Mouse (Mus musculus): ENCODE measurements around the gene Ankrd17.

The Ankrd17 gene

GRCm38 (mm10) chr5:90366121-90367066 lies at the start of gene Ankrd17:
Ankrd17 (minus strand) TSS chr5:90366577.
- in situ Hi-C loops (cut with MboI, MseI): loop anchor here (5.0 to 10.0 kb wide), 2 partner anchors 139 to 482 kb away; partner anchors contain the start of gene Adamts3

- in situ Hi-C loops (cut with MboI, MseI): no loop called here
These were observed 48.5 kb upstream of the Ankrd17 start for GRCm38 (mm10) chr5:90414925-90415295.

DNA sequence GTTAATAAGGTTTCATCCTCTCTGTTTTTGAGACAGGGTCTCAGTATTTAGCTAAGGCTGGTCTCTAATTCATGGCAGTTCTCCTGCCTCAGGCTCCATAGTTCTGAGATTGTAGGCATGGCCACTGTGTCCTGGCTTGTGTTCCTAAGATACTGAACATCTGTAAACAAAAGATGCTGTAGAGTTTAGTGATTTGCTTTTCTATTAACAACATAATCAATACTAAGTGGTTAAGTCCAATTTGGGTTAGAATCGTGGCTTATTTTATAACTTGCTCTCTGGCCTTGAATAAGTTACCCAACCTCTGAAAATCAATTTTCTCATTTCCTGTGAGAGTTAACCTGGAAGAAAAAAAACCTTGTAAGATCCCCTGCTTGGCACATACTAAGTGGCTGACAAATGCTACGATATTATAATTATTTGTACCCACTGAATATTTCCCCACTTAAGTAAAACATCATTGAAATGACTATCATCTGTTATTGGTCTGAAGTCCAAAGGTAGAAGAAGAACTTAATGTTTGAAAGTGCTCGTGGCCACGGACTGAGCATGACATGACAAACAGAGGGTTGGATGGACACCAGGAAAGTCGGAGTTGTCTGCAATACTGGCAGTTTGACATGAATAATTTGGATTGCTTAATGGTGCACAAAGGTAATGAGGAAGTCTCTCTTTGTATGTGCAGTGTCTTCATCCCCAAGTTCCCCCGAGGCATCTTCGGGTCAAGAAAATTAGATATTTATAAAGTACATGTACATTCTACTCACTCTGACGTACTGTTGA lies 48.0 kb upstream of the Ankrd17 start:
- in situ Hi-C loops (cut with MboI, MseI): no loop called here

- in situ Hi-C loops (cut with MboI, MseI): loop anchor here (5.0 kb wide), 1 partner anchor 92 kb away; no protein-coding TSS in a partner anchor
These were observed 38.8 kb upstream of the Ankrd17 start for GRCm38 (mm10) chr5:90405210-90405609.

DNA sequence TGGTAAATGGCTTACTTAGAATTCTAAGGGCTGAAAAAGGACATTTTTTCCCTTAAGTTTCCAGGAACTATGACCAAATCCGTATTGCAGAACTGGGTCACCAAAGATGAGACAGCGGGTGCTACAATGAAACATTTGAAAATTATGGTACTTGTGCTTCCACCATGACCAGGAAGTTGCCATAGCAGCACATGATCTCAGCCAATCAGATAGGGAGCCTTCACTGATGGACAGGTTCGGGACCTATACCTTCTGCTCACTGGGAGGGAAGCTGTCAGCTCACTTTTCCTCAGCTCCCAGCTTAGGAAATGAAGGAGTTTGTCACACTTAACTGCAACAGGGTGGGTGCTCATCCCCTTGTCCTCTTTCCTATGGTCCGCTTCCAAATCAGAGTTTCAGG lies 30.4 kb upstream of the Ankrd17 start:
- in situ Hi-C loops (cut with MboI, MseI): no loop called here

GRCm38 (mm10) chr5:90394322-90394721 lies 27.9 kb upstream of the Ankrd17 start:
- in situ Hi-C loops (cut with MboI, MseI): no loop called here

DNA sequence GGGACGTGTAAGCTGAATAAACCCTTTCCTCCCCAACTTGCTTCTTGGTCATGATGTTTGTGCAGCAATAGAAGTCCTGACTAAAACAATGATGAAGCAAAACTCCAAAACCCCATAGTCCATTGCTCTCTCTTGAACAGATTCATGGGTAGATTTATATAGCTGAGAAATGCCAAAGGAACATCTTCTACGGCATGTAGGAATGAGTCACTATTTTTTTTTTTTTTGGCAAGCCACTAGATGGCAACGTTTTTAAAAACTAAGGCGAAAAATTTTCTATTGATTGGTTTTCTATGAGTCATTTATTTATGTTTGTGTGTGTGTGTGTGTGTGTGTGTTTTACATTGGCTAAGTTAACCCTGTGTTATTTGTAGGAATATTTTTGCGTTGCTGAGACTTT lies 27.4 kb upstream of the Ankrd17 start:
- in situ Hi-C loops (cut with MboI, MseI): no loop called here

- in situ Hi-C loops (cut with MboI, MseI): loop anchor here (10.0 kb wide), 1 partner anchor 122 kb away; no protein-coding TSS in a partner anchor
These were observed 16.7 kb upstream of the Ankrd17 start for GRCm38 (mm10) chr5:90383080-90383479.

DNA sequence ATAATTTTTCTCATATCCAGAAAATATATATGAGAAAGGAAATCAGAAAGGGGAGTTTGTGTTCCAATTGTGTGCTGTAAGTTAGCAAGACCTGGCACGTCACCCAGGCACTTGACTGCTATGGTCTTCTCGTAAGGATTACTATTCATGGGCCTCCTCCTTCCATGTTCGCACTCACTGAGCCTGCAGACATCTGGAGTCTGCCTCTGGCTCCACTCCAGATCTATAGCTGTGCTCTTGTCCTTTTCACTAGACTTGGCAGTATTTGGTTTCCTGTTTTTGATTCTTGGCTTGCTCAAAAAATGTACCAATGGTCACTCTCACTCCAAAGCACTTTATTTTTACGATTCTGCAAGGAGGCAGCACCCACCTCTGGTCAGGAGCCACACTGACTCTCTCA lies 15.1 kb upstream of the Ankrd17 start:
- in situ Hi-C loops (cut with MboI, MseI): loop anchor here (10.0 kb wide), 1 partner anchor 123 kb away; no protein-coding TSS in a partner anchor

GRCm38 (mm10) chr5:90373708-90374107 lies 7.3 kb upstream of the Ankrd17 start:
- in situ Hi-C loops (cut with MboI, MseI): no loop called here

DNA sequence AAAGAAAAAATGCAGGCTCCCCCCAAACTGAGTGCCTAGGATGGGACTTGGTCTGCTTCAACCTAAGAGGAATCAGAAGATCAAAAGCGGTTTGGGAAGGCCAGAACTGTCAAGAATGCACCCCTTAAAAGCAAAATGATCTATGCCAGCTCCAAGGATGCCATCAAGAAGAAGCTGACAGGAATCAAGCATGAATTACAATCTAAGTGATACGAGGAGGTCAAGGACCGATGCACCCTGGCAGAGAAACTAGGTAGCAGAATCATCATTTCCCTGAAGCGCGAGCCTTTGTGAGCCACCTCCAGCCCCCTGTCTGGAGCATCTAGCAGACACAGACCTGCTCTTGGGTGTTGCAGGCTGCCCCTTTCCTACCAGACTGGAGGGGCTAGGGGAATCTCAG lies 4.0 kb upstream of the Ankrd17 start:
- in situ Hi-C loops (cut with MboI, MseI): no loop called here

DNA sequence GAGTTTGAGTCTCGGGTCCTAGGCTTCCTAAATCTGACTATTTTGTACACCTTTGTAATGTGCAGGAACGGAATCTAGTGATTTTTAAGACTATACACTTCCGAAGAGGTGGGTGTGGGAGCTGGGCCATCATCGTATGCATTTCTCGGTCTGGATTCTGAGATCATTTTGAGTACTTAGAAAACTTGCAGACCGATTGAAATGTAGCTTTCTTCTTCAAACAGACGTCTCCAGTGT lies 608 bp upstream of the Ankrd17 start, which contains the start of gene Gm9958:
Gene Gm9958 (plus strand): TSS at position 138 of the 237 bp plus-strand sequence.
- in situ Hi-C loops (cut with MboI, MseI): loop anchor here (5.0 to 10.0 kb wide), 2 partner anchors 140 to 482 kb away; partner anchors contain the start of gene Adamts3

DNA sequence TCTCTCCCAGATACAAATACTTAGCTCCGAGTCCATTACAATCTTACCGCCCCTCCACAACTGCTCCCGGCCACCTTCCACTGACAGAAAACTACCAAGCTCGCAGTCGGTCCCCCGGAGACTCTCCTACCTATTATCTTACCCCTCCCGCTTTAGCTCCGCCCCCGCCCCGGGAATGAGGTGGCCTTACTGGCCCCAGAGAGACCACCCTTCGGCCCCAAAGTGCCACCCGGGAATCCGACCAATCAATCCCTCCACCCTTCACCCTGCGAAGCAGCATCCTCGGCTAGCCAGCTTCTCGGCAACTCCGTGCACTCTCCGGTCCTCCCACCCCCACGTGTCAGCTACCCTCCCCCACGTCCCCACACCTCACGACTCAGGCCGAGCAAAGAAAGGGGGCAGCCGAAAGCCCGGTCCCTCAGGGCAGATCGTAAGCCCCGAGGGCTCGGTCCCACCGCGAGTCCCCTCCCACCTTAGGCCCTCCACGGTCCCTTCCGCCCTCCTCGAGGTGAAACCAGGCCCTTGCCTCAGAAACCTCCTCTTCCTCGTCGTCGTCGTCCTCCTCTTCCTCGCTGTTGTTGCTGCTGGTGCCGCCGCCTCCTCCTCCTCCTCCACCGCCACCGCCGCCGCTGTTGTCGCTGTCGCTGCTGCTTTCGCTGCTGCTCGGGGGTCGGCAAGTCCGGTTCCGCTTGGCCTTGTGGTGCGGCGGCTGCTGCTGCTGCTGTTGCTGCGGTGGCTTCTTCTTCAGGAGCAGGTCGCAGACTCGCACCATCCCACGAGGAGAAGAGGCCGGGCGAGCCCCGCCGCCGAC lies 1.0 kb downstream of the Ankrd17 start:
- in situ Hi-C loops (cut with MboI, MseI): loop anchor here (5.0 to 10.0 kb wide), 2 partner anchors 138 to 481 kb away; partner anchors contain the start of gene Adamts3

DNA sequence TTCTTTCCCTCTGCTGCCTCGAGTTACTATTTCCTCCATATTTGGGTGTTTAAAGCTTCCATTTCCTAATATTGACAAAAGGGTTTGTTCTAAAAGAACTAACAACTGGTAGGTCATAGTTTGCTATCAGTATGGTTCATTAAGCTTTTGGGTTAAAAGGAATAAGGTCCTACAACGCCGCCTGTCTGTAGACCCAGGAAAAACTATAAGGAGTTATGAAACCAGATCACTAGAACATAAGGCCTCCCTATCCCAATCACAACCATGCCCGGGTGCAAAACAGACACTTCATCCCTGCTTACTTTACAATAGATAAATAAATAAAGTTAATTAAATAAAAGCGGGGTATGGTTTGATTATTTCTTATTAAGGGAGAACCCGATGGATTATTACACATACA lies 1.9 kb downstream of the Ankrd17 start:
- in situ Hi-C loops (cut with MboI, MseI): loop anchor here (10.0 kb wide), 1 partner anchor 480 kb away; the partner anchor contains the start of gene Adamts3

- in situ Hi-C loops (cut with MboI, MseI): no loop called here
These were observed 10.6 kb downstream of the Ankrd17 start for GRCm38 (mm10) chr5:90355824-90356223.

DNA sequence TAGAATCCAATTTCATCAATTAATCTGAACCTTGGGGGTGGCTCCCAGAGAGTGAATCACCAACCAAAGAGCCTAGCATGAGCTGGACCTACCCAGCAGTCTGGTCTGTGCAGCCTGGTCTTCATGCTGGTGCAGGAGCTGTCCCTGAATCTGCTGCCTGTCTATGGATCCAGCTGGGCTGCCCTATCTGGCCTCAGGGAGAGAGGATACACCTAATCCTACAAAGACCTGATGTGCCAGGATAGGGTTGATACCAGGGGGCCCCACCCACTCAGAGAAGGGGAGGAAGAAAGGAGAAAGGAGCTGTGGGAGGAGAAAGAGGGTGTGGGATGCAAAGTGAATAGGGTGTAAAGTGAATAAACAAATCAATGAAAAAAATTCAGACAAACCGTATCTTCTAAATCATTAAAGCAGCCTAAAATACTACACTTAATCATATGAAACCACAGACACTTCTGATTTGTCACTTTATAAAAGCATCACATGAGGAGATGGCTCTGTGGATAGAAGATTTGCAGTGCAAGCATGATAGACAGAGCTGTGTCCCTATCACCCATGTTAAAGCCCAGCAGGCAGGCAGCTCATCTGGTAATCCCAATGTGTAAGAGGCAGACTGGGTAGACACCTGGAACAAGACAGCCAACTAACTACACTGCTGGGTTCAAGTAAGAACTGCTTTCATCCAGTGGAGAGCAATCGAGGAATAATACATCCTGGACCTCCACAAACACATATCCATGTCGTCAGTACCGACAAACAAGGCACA lies 12.6 kb downstream of the Ankrd17 start:
- in situ Hi-C loops (cut with MboI, MseI): no loop called here

GRCm38 (mm10) chr5:90346877-90347276 lies 19.5 kb downstream of the Ankrd17 start:
- in situ Hi-C loops (cut with MboI, MseI): no loop called here

GRCm38 (mm10) chr5:90340847-90341246 lies 25.5 kb downstream of the Ankrd17 start:
- in situ Hi-C loops (cut with MboI, MseI): no loop called here

GRCm38 (mm10) chr5:90339953-90340343 lies 26.4 kb downstream of the Ankrd17 start:
- in situ Hi-C loops (cut with MboI, MseI): no loop called here

DNA sequence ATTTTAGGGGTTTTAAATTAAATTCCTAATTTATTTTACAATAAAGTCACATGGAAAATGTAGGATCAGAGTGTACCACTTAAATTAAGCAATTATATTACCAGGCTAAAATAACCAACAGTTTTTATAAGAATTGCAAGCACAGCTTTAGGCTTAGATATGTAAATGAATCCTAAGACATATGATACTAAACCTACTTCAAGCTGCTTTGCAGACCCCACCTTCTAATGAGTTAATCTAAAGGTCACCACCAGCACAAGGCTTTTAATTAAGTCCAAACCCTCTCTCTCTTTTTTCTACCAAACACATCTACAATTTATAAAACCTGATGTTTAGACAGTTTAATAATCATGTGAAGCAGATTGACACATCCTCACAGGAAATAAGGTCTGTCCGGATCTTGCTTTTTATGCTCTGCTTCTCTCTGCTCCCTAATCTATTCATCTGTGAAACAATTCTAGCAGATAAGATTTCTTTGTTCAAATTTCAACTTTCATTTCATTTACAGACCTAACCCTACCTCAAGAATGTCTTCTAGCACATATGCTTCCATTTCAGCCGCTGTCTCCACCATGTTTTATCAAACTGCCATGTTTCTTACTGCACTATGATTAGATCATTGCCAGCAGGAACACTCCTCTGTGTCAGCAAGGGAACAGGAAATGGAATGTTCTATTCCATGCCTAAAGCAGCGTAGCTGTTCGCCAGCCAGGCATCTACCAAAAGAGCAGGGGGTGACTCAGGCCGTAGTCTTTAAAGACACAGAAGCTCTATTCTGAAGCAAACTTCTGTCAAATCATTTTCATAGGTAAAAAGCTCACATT lies 27.0 kb downstream of the Ankrd17 start:
- in situ Hi-C loops (cut with MboI, MseI): no loop called here

Measured in regulatory T cell (primary cell).